Mouse (Mus musculus) liver, embryonic 14 days (tissue): ENCODE data around the gene Kcnmb4. TPM values are rescaled to one million over a fixed set of nuclear protein-coding genes. Genes with fewer than 3 reads are reported as not detected.

Experiments
- polyA plus RNA-seq: library from polyadenylated mRNA; depleted of rRNA; stranded (reverse); fragments of >200 nt; gene quantifications from 2 replicates; pipeline ENCODE4 v1.2.3, GENCODE M21; 2012; rRNA removed

The Kcnmb4 gene
- polyA plus RNA-seq = 0.10 and 0.37 TPM in 2 replicates

DNA sequence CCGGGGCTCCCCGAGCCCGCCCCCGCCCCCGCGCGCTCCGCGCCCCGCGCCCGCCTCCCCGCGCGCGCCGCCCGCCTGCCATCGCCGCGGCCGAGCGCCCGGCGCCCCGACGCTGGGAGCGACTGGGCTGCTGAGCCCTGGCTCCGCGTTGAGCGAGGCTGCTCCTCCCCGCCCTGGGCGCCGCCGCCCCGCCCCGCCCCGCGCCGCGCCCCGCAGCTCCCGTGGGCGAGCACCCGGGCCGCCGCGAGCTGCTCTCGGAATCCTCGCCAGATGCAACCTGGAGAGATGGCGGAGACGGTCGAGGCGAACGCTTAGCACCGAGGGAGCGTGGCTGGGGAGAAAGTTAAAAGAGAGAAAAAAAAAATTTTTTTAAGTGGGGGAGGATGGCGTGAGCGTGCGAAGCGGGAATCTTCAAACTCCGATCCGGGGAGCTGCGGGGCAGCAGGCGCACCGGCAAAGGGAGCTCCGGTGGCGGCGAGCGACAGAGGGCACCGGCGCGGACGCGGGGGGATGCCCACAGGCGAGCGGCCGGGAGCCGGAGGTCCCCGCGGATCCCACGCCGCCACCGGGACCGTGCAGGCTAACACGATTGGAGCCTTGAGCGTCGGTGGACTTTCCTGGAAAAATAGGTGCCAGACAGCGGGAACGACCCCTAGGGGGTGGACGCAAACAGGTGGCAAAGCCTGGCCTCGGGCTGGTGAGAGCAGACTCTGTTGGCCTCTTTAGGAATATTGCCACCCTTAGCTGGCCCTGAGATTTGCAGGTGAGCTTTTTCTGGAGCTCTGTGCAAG, at the start of gene Kcnmb4:
TSS of gene Kcnmb4 (minus strand) at position 120 of the 791 bp plus-strand sequence.

Other genes starting within 250 kb of the Kcnmb4 start
- 0.60 and 0.69 TPM in 2 replicates for gene Ptprb, start 198.4 kb downstream of the Kcnmb4 start, polyA plus RNA-seq
- 22.3 and 25.8 TPM in 2 replicates for gene Cnot2, start 107.6 kb upstream of the Kcnmb4 start, polyA plus RNA-seq